Mouse (Mus musculus) heart, adult 2 months (tissue): Measurements from ENCODE around the gene Mdm1.

Source experiments
- CTCF ChIP-seq: fragments of 200-600 bp; IDR thresholded peaks from 2 replicates; pipeline ENCODE4 v1.8.1; 2022; ENCODE audit warnings: antibody characterized with exemption, mild to moderate bottlenecking, moderate library complexity
- POLR2A ChIP-seq: fragments of 200-500 bp; IDR thresholded peaks from 2 replicates; pipeline ENCODE4 v1.6.1; 2011; ENCODE audit warnings: mild to moderate bottlenecking, low read depth, low read length, control low read depth; ENCODE audit not compliant: insufficient read depth

DNA sequence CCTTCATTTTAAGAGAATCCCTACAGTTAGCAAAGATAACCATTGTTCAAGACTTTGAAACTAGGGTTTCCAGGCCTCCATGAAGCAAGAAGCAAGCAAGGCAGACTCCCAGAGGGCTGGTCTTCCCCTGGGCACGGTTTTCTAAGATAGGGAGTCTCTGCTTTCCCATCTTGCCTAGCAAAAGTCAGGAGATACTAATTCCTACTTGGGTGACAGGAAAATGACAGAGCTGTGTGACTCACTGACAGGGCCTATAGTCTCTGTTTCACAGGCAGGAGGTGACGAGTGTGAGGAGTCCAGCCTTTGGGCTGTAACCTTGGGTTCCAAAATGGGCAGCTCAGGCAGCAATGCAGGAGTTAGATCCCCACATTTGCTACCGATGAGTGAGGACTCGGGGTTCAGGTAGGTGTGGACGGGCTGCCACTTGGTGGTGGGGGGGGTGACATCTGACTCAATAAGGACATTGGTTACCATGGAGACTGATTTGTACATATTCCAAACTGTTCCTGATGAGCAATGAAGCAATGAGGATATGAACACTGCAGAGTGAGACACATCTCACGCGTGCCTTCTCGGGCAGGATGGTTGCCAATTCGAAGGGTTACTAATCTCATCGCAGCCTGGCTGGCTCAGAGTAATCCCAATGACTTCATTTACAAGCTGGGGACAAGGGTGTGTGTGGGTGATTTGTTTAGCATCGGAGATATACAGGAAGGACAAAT lies 19.0 kb upstream of the Mdm1 start:
- TF ChIP-seq POLR2A, result no peak
- no peak for TF ChIP-seq CTCF
